Comparison of ENCODE assay signal across 9 mouse cellular contexts in the genomic region with DNA sequence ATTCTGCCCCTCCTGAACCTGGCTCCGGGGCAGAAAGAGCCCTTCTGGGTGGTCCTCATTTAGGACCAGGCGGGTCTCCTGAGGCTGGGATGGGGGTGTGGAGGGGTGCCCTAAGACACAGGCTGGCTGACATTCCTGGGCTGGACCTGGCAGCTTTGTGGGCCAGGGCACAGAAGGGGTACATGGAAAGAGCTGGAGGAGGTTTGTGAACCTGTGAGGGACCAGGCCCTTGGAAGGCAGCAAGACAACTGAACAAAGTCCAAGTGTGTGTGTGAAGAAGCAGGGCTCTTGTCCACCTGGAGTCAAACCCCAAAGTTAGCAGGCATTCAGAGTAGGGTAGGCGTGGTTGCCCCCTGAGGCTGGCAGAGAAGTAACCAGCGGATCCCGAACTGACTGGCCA. TPM values are rescaled to one million over a fixed set of nuclear protein-coding genes. Genes with fewer than 3 reads are reported as not detected.
A peak's percentile ranks its signal among the peaks of the same experiment; 100 is the strongest.
DNase-seq lines count a peak whose midpoint lies in the region; ATAC-seq and TF ChIP-seq lines count a peak whose summit lies in the region.
"Had no signal": no experiment of that assay in that cellular context is flagged by ENCODE, and none has a peak within 500 bp of the region (broad histone marks: within the 10 kb centered on the region; RNA-seq: fewer than 3 reads in every experiment).

No protein-coding gene starts in this region.

- DNase-seq in heart, embryonic 10.5 days (ENCODE audit: low spot score) = no peak
- no peak for DNase-seq in heart, adult 2 months
- DNase-seq in midbrain, embryonic 10.5 days (ENCODE audit: low spot score) = no peak
- DNase-seq in B cell, adult 2 months = no peak
- no peak for DNase-seq in layer of hippocampus, adult 9-11 months
- DNase-seq in left cerebral cortex, adult 11 months (ENCODE audit: low spot score) = no peak

- no peak overlapping the region for H3K9ac ChIP-seq in heart, adult 2 months (ENCODE audit: low read depth, low read length)
- peak overlapping the region; percentile 78 for H3K9ac ChIP-seq in forebrain, embryonic 16.5 days (replicated peaks; ENCODE audit: low read depth, low read length)

- peaks cover 35% of the 10 kb centered on the region for H3K27me3 ChIP-seq in heart, embryonic 10.5 days (ENCODE audit: insufficient read depth, poor library complexity, severe bottlenecking)
- peaks cover 10% of the 10 kb centered on the region for H3K27me3 ChIP-seq in heart, adult 2 months (ENCODE audit: control insufficient read depth, insufficient read depth, low read length)
- no peaks in the 10 kb centered on the region for H3K27me3 ChIP-seq in C2C12 (ENCODE audit: control insufficient read depth, insufficient read depth, insufficient read length)
- H3K27me3 ChIP-seq in forebrain, embryonic 16.5 days (replicated peaks; ENCODE audit: control insufficient read depth, insufficient read depth, low read length) = no peaks in the 10 kb centered on the region
- peaks cover 49% of the 10 kb centered on the region for H3K27me3 ChIP-seq in midbrain, embryonic 10.5 days (ENCODE audit: low read depth, poor library complexity, severe bottlenecking)

- intact Hi-C loops in heart, adult 2 months (cut with DNase I) = no loop called here

- H3K4me3 ChIP-seq in heart, embryonic 10.5 days = peak overlapping the region; percentile 80
- no peak overlapping the region; the same call in 1 of the 2 replicates for H3K4me3 ChIP-seq in heart, adult 2 months
- H3K4me3 ChIP-seq in C2C12 (ENCODE audit: insufficient read depth, poor library complexity, severe bottlenecking) = peak overlapping the region; percentile 50
- peak overlapping the region; percentile 57 for H3K4me3 ChIP-seq in forebrain, embryonic 16.5 days (replicated peaks; ENCODE audit: low read length)
- peak overlapping the region; percentile 71 for H3K4me3 ChIP-seq in midbrain, embryonic 10.5 days

- TF ChIP-seq POLR2A in heart, adult 2 months (IDR thresholded peaks at IDR 0.05; ENCODE audit: insufficient read depth, low read depth, low read length) = no peak

- H3K9me3 ChIP-seq in heart, embryonic 10.5 days = no peaks in the 10 kb centered on the region
- no peaks in the 10 kb centered on the region for H3K9me3 ChIP-seq in forebrain, embryonic 16.5 days (ENCODE audit: control insufficient read depth, low read length)
- no peaks in the 10 kb centered on the region for H3K9me3 ChIP-seq in midbrain, embryonic 10.5 days (replicated peaks)

- TF ChIP-seq EP300 in heart, adult 2 months (IDR thresholded peaks at IDR 0.05; ENCODE audit: insufficient read depth, low read depth, low read length) = no peak

- 30% methylated on average over 5 of the region's 5 CpGs for WGBS in heart, embryonic 10.5 days
- 70% methylated on average over 5 of the region's 5 CpGs for WGBS in heart, adult 2 months
- 43% methylated on average over 5 of the region's 5 CpGs for WGBS in forebrain, embryonic 16.5 days
- WGBS in midbrain, embryonic 10.5 days = 29% methylated on average over 5 of the region's 5 CpGs

- TF ChIP-seq CTCF in heart, adult 2 months (IDR thresholded peaks at IDR 0.05) = no peak
- TF ChIP-seq CTCF in C2C12 (IDR thresholded peaks at IDR 0.05; ENCODE audit: control insufficient read depth, insufficient read depth, insufficient read length) = no peak

- no peaks in the 10 kb centered on the region for H3K36me3 ChIP-seq in heart, embryonic 10.5 days
- no peaks in the 10 kb centered on the region for H3K36me3 ChIP-seq in heart, adult 2 months (ENCODE audit: control insufficient read depth, insufficient read depth, low read length)
- no peaks in the 10 kb centered on the region for H3K36me3 ChIP-seq in C2C12 (ENCODE audit: control insufficient read depth, insufficient read depth)
- no peaks in the 10 kb centered on the region for H3K36me3 ChIP-seq in forebrain, embryonic 16.5 days (ENCODE audit: control insufficient read depth, insufficient read depth)
- H3K36me3 ChIP-seq in midbrain, embryonic 10.5 days = no peaks in the 10 kb centered on the region

- H3K4me1 ChIP-seq in heart, embryonic 10.5 days = peaks cover 21% of the 10 kb centered on the region
- no peaks in the 10 kb centered on the region; the same call in 1 of the 2 replicates for H3K4me1 ChIP-seq in heart, adult 2 months (ENCODE audit: control insufficient read depth, insufficient read depth, low read length)
- H3K4me1 ChIP-seq in forebrain, embryonic 16.5 days (replicated peaks; ENCODE audit: control insufficient read depth, insufficient read depth, low read length) = peaks cover 27% of the 10 kb centered on the region
- H3K4me1 ChIP-seq in midbrain, embryonic 10.5 days = peaks cover 28% of the 10 kb centered on the region

- peak overlapping the region; percentile 82 for H3ac ChIP-seq in C2C12 (ENCODE audit: control insufficient read depth, insufficient read length, low read depth)

- peak overlapping the region; percentile 66 for H3K4me2 ChIP-seq in forebrain, embryonic 16.5 days (ENCODE audit: low read length)

- no peaks in the 10 kb centered on the region for H3K79me2 ChIP-seq in heart, adult 2 months (replicated peaks; ENCODE audit: control insufficient read depth, insufficient read depth, low read length)
- peaks cover 24% of the 10 kb centered on the region for H3K79me2 ChIP-seq in C2C12 (ENCODE audit: control insufficient read depth, insufficient read depth)

- peaks cover 3% of the 10 kb centered on the region for H3K79me3 ChIP-seq in C2C12 (ENCODE audit: low read depth)

- ATAC-seq in forebrain, embryonic 16.5 days = peak; percentile 8; the same call in 1 of the 2 replicates

- peak overlapping the region; percentile 90 for H3K27ac ChIP-seq in heart, embryonic 10.5 days
- no peak overlapping the region; the same call in 1 of the 2 replicates for H3K27ac ChIP-seq in heart, adult 2 months
- peak overlapping the region; percentile 92 for H3K27ac ChIP-seq in forebrain, embryonic 16.5 days (ENCODE audit: low read length)
- peak overlapping the region; percentile 91 for H3K27ac ChIP-seq in midbrain, embryonic 10.5 days (replicated peaks)

TF ChIP-seq in C2C12, 6 proteins besides CTCF, POLR2A, EP300 and RAD21:
- no peak for TF ChIP-seq FOSL1 (IDR thresholded peaks at IDR 0.05; ENCODE audit: insufficient read depth, low read length, poor library complexity, severe bottlenecking)
- TF ChIP-seq MYOG (IDR thresholded peaks at IDR 0.05; ENCODE audit: control insufficient read depth, extremely low read depth, insufficient read length) = no peak
- TF ChIP-seq MYOD1 (IDR thresholded peaks at IDR 0.05; ENCODE audit: control insufficient read depth, insufficient read length, low read depth) = no peak
- no peak for TF ChIP-seq MAX (IDR thresholded peaks at IDR 0.05)
- TF ChIP-seq USF1 (IDR thresholded peaks at IDR 0.05; ENCODE audit: low read depth) = no peak
- no peak for TF ChIP-seq CEBPB (IDR thresholded peaks at IDR 0.05; ENCODE audit: low read depth)

RNA-seq across cellular contexts. Expression of a gene that starts 1.3 kb away (rescaled TPM):
- polyA plus RNA-seq in heart, embryonic 10.5 days (2016; fragmentation: Nextera tagmentation; extraction: Ambion mirVana) = 6.2 and 18.4 TPM in 2 replicates
- total RNA-seq in heart, adult 2 months (2021) = 1 to 10 TPM; 4.4 to 5.5 TPM
- 2.8 and 3.1 TPM in 2 replicates for polyA plus RNA-seq in heart, adult 2 months (2012; rRNA removed)
- polyA plus RNA-seq in C2C12 (2012; fragmentation: generic; extraction: Trizol) = 13.6 TPM
- 64.7 and 65.5 TPM in 2 replicates for polyA plus RNA-seq in forebrain, embryonic 16.5 days (2015; fragmentation: Nextera tagmentation; extraction: Ambion mirVana)
- polyA plus RNA-seq in midbrain, embryonic 10.5 days (2016; fragmentation: Nextera tagmentation; extraction: Ambion mirVana) = 14.7 and 21.0 TPM in 2 replicates

RNA-seq across cellular contexts. Expression of a gene that starts 16.6 kb away (rescaled TPM):
- polyA plus RNA-seq in heart, embryonic 10.5 days (2016; fragmentation: Nextera tagmentation; extraction: Ambion mirVana) = not detected in 2 replicates
- total RNA-seq in heart, adult 2 months (2021) = not detected
- not detected in 2 replicates for polyA plus RNA-seq in heart, adult 2 months (2012; rRNA removed)
- not detected for polyA plus RNA-seq in C2C12 (2012; fragmentation: generic; extraction: Trizol)
- not detected in 2 replicates for polyA plus RNA-seq in forebrain, embryonic 16.5 days (2015; fragmentation: Nextera tagmentation; extraction: Ambion mirVana)
- polyA plus RNA-seq in midbrain, embryonic 10.5 days (2016; fragmentation: Nextera tagmentation; extraction: Ambion mirVana) = not detected in 2 replicates
- total RNA-seq: left cerebral cortex, adult 18-20 months had no signal
